ENCODE assay signal across 8 mouse cellular contexts in genomic region chr1:14108450-14109189, GRCm38 (mm10).
DNase-seq lines count a peak whose midpoint lies in the region; ATAC-seq and TF ChIP-seq lines count a peak whose summit lies in the region.

No protein-coding gene starts in this region.

- no peak for TF ChIP-seq POLR2A in cerebellum, adult 2 months (IDR thresholded peaks at IDR 0.05; ENCODE audit: borderline replicate concordance, insufficient read depth, low read length)

- H3K4me2 ChIP-seq in hindbrain, embryonic 16.5 days (ENCODE audit: low read length), result no peak overlapping the region
- H3K4me2 ChIP-seq in limb, embryonic 13.5 days (replicated peaks), result no peak overlapping the region

- H3K4me1 ChIP-seq in cerebellum, adult 2 months (ENCODE audit: control insufficient read depth, insufficient read depth, low read length), result no peaks in the 10 kb centered on the region
- peaks cover 2% of the 10 kb centered on the region; the same call in 1 of the 2 replicates for H3K4me1 ChIP-seq in hindbrain, embryonic 16.5 days (ENCODE audit: control insufficient read depth, insufficient read depth, low read depth, low read length)
- H3K4me1 ChIP-seq in limb, embryonic 13.5 days, result peaks cover 9% of the 10 kb centered on the region; the same call in 1 of the 2 replicates

- ATAC-seq in hindbrain, embryonic 16.5 days, result peak; percentile 85
- peak; percentile 24; the same call in 1 of the 2 replicates for ATAC-seq in limb, embryonic 13.5 days (ENCODE audit: low FRiP score, low read depth)
- no peak for ATAC-seq in CD4-positive, CD25-positive, alpha-beta regulatory T cell, adult 4 months

- peak; percentile 15 for DNase-seq in lung, postnatal 10 days
- DNase-seq in lung, postnatal 25 days (ENCODE audit: low spot score), result no peak
- DNase-seq in cerebellum, adult 2 months, result peak; percentile 41 to 76
- DNase-seq in spleen, postnatal 4 days (ENCODE audit: low spot score in 2 of 2), result no peak
- DNase-seq in embryo, embryonic 11 days, result no peak

- no peaks in the 10 kb centered on the region; the same call in 1 of the 2 replicates for H3K27me3 ChIP-seq in cerebellum, adult 2 months (ENCODE audit: control insufficient read depth, insufficient read depth, low read length)
- no peaks in the 10 kb centered on the region for H3K27me3 ChIP-seq in hindbrain, embryonic 16.5 days (replicated peaks; ENCODE audit: control insufficient read depth, insufficient read depth, low read length)
- no peaks in the 10 kb centered on the region for H3K27me3 ChIP-seq in limb, embryonic 13.5 days

- no peak for TF ChIP-seq CTCF in cerebellum, adult 2 months (IDR thresholded peaks at IDR 0.05; ENCODE audit: borderline replicate concordance, insufficient read depth, low read depth, low read length)

- 10% methylated on average over 7 of the region's 7 CpGs for WGBS in cerebellum, adult 2 months
- WGBS in hindbrain, embryonic 16.5 days, result 40% methylated on average over 7 of the region's 7 CpGs
- WGBS in limb, embryonic 13.5 days, result 63% methylated on average over 7 of the region's 7 CpGs

- H3K9me3 ChIP-seq in hindbrain, embryonic 16.5 days (ENCODE audit: control insufficient read depth, low read length), result no peaks in the 10 kb centered on the region
- no peaks in the 10 kb centered on the region for H3K9me3 ChIP-seq in limb, embryonic 13.5 days

- H3K36me3 ChIP-seq in hindbrain, embryonic 16.5 days (ENCODE audit: control insufficient read depth, insufficient read depth, low read length), result no peaks in the 10 kb centered on the region
- H3K36me3 ChIP-seq in limb, embryonic 13.5 days, result no peaks in the 10 kb centered on the region

- no peak overlapping the region for H3K9ac ChIP-seq in hindbrain, embryonic 16.5 days (ENCODE audit: low read depth, low read length)
- H3K9ac ChIP-seq in limb, embryonic 13.5 days, result no peak overlapping the region

- H3K27ac ChIP-seq in cerebellum, adult 2 months (ENCODE audit: insufficient read depth, low read length), result no peak overlapping the region
- H3K27ac ChIP-seq in hindbrain, embryonic 16.5 days (ENCODE audit: low read depth, low read length), result no peak overlapping the region
- H3K27ac ChIP-seq in limb, embryonic 13.5 days, result no peak overlapping the region

- H3K4me3 ChIP-seq in cerebellum, adult 2 months (replicated peaks; ENCODE audit: insufficient read depth, low read depth, low read length), result no peak overlapping the region
- no peak overlapping the region for H3K4me3 ChIP-seq in hindbrain, embryonic 16.5 days (ENCODE audit: low read length)
- no peak overlapping the region for H3K4me3 ChIP-seq in limb, embryonic 13.5 days

Comparison
In these comparisons a context has a peak if more than half of its experiments do, and no peak if none do; other contexts are left out.
1. DNase-seq: peak in lung, postnatal 10 days (single experiment) and cerebellum, adult 2 months (2 of 2); none in lung, postnatal 25 days (single experiment), spleen, postnatal 4 days (0 of 2) and embryo, embryonic 11 days (single experiment).